Mouse (Mus musculus) intestine, postnatal 0 days (tissue): Measurements from ENCODE around the gene Hmgcr. TPM values are rescaled to one million over a fixed set of nuclear protein-coding genes. Genes with fewer than 3 reads are reported as not detected.

Experiments used
- ATAC-seq: fragments of 200-750 bp; cut with Nextera tagmentation; 2 replicates; pipeline ENCODE4 v1.8.0; 2017; ENCODE audit warnings: mild to moderate bottlenecking, moderate TSS enrichment, moderate library complexity
- H3K27ac ChIP-seq: fragments of 300-500 bp; sonication (generic); 2 replicates; pipeline ENCODE4 v1.5.1; 2014; ENCODE audit warnings: mild to moderate bottlenecking, low read depth, low read length, moderate library complexity
- H3K27me3 ChIP-seq: fragments of 300-500 bp; sonication (generic); replicated peaks from 2 replicates; pipeline ENCODE4 v1.6.1; 2014; ENCODE audit warnings: low read length, mixed read lengths; ENCODE audit not compliant: control insufficient read depth, insufficient read depth
- H3K36me3 ChIP-seq: fragments of 300-500 bp; sonication (generic); 2 replicates; pipeline ENCODE4 v1.6.1; 2014; ENCODE audit warnings: mild to moderate bottlenecking, moderate library complexity; ENCODE audit not compliant: control insufficient read depth, insufficient read depth
- H3K4me1 ChIP-seq: fragments of 300-500 bp; sonication (generic); replicated peaks from 2 replicates; pipeline ENCODE4 v1.6.1; 2014; ENCODE audit warnings: antibody characterized with exemption, low read length, mixed read lengths; ENCODE audit not compliant: control insufficient read depth, insufficient read depth
- H3K4me2 ChIP-seq: fragments of 300-500 bp; sonication (generic); replicated peaks from 2 replicates; pipeline ENCODE4 v1.6.1; 2014; ENCODE audit warnings: low read depth, mild to moderate bottlenecking, moderate library complexity
- H3K4me3 ChIP-seq: fragments of 300-500 bp; sonication (generic); 2 replicates; pipeline ENCODE4 v1.5.1; 2014; ENCODE audit warnings: low read depth, low read length
- H3K9ac ChIP-seq: fragments of 300-500 bp; sonication (generic); 2 replicates; pipeline ENCODE4 v1.6.1; 2014; ENCODE audit warnings: mild to moderate bottlenecking, low read depth, low read length
- H3K9me3 ChIP-seq: fragments of 300-500 bp; sonication (generic); 2 replicates; pipeline ENCODE4 v1.6.1; 2016; ENCODE audit warnings: mixed run types; ENCODE audit not compliant: control insufficient read depth
- CTCF ChIP-seq: sonication (generic); IDR thresholded peaks from 2 replicates; pipeline ENCODE4 v1.5.1; 2016; ENCODE audit warnings: low read depth, mild to moderate bottlenecking, control low read depth, antibody characterized with exemption, moderate library complexity
- WGBS: fragments of 180-500 bp; shearing (Covaris S2); extraction: QIAGEN DNeasy Blood & Tissue Kit; methylation state at CpG from one replicate; pipeline ENCODE4 v1.1.7; 2014; 5-methylcytosine and 5-hydroxymethylcytosine counted together
- polyA plus RNA-seq: library from polyadenylated mRNA; unstranded; fragments of >200 nt; fragmentation: Nextera tagmentation; extraction: Ambion mirVana; gene quantifications from 2 replicates; pipeline ENCODE4 v1.2.1, GENCODE M21; 2015

Hmgcr gene
- polyA plus RNA-seq, 1 experiment from 2014 or later, result 23.2 TPM

GRCm38 (mm10) chr13:96680163-96681087 is 9.7 kb upstream of the Hmgcr start:
- 77% methylated on average over 9 of the region's 9 CpGs for WGBS
- Histone ChIP-seq H3K4me1 (no peaks in the 10 kb centered on the region), H3K27ac (no peak overlapping the region), H3K4me3 (no peak overlapping the region), H3K4me2 (no peak overlapping the region), H3K36me3 (no peaks in the 10 kb centered on the region), H3K9ac (no peak overlapping the region), H3K27me3 (no peaks in the 10 kb centered on the region), H3K9me3 (no peaks in the 10 kb centered on the region)
- ATAC-seq, result no peak
- no peak for TF ChIP-seq CTCF

GRCm38 (mm10) chr13:96678616-96679015 is 7.9 kb upstream of the Hmgcr start:
- Histone ChIP-seq H3K27me3 (no peaks in the 10 kb centered on the region), H3K27ac (no peak overlapping the region), H3K36me3 (no peaks in the 10 kb centered on the region), H3K9ac (no peak overlapping the region), H3K9me3 (no peaks in the 10 kb centered on the region), H3K4me2 (no peak overlapping the region), H3K4me3 (no peak overlapping the region), H3K4me1 (no peaks in the 10 kb centered on the region)
- TF ChIP-seq CTCF, result no peak
- 69% methylated on average over 6 of the region's 6 CpGs for WGBS
- no peak for ATAC-seq

GRCm38 (mm10) chr13:96677071-96677470 is 6.3 kb upstream of the Hmgcr start:
- Histone ChIP-seq H3K27me3 (no peaks in the 10 kb centered on the region), H3K27ac (no peak overlapping the region), H3K4me2 (no peak overlapping the region), H3K9me3 (no peaks in the 10 kb centered on the region), H3K9ac (no peak overlapping the region), H3K36me3 (no peaks in the 10 kb centered on the region), H3K4me1 (no peaks in the 10 kb centered on the region), H3K4me3 (no peak overlapping the region)
- TF ChIP-seq CTCF, result no peak
- ATAC-seq, result no peak
- 71% methylated on average over 1 of the region's 1 CpGs for WGBS

GRCm38 (mm10) chr13:96675756-96676155 is 5.0 kb upstream of the Hmgcr start:
- no peaks in the 10 kb centered on the region for H3K27me3 ChIP-seq
- TF ChIP-seq CTCF, result no peak
- no peak overlapping the region for H3K4me2 ChIP-seq
- no peak for ATAC-seq
- 83% methylated on average over 6 of the region's 6 CpGs for WGBS
- H3K4me3 ChIP-seq, result no peak overlapping the region
- H3K9me3 ChIP-seq, result no peaks in the 10 kb centered on the region
- H3K27ac ChIP-seq, result no peak overlapping the region
- H3K36me3 ChIP-seq, result no peaks in the 10 kb centered on the region
- no peaks in the 10 kb centered on the region for H3K4me1 ChIP-seq
- H3K9ac ChIP-seq, result no peak overlapping the region

- no peaks in the 10 kb centered on the region for H3K9me3 ChIP-seq
- no peak for ATAC-seq
- no peaks in the 10 kb centered on the region for H3K4me1 ChIP-seq
- H3K4me2 ChIP-seq, result no peak overlapping the region
- WGBS, result 74% methylated on average over 7 of the region's 7 CpGs
- no peaks in the 10 kb centered on the region for H3K27me3 ChIP-seq
- no peak overlapping the region for H3K27ac ChIP-seq
- no peak for TF ChIP-seq CTCF
- H3K4me3 ChIP-seq, result no peak overlapping the region
- H3K9ac ChIP-seq, result no peak overlapping the region
- H3K36me3 ChIP-seq, result no peaks in the 10 kb centered on the region
Measured at GRCm38 (mm10) chr13:96673817-96674216, 3.1 kb upstream of the Hmgcr start.

GRCm38 (mm10) chr13:96672276-96672675 is 1.5 kb upstream of the Hmgcr start:
- H3K36me3 ChIP-seq, result no peaks in the 10 kb centered on the region
- no peaks in the 10 kb centered on the region for H3K27me3 ChIP-seq
- no peaks in the 10 kb centered on the region for H3K4me1 ChIP-seq
- ATAC-seq, result no peak
- H3K4me2 ChIP-seq, result no peak overlapping the region
- TF ChIP-seq CTCF, result no peak
- WGBS, result 67% methylated on average over 6 of the region's 6 CpGs
- no peak overlapping the region for H3K4me3 ChIP-seq
- no peak overlapping the region for H3K27ac ChIP-seq
- no peak overlapping the region for H3K9ac ChIP-seq
- no peaks in the 10 kb centered on the region for H3K9me3 ChIP-seq

- no peak for ATAC-seq
- Histone ChIP-seq H3K4me3 (no peak overlapping the region), H3K36me3 (no peaks in the 10 kb centered on the region), H3K27me3 (no peaks in the 10 kb centered on the region), H3K9me3 (no peaks in the 10 kb centered on the region), H3K4me1 (no peaks in the 10 kb centered on the region), H3K9ac (no peak overlapping the region), H3K27ac (no peak overlapping the region), H3K4me2 (no peak overlapping the region)
- no peak for TF ChIP-seq CTCF
- 86% methylated on average over 5 of the region's 5 CpGs for WGBS
Measured at GRCm38 (mm10) chr13:96671906-96672234, 1.1 kb upstream of the Hmgcr start.
